Mouse (Mus musculus): ENCODE results near the gene Wnt1. TPM values are rescaled to one million over a fixed set of nuclear protein-coding genes. Genes with fewer than 3 reads are reported as not detected.

The Wnt1 gene
- total RNA-seq, 2 experiments from 2014 or later: not detected

DNA sequence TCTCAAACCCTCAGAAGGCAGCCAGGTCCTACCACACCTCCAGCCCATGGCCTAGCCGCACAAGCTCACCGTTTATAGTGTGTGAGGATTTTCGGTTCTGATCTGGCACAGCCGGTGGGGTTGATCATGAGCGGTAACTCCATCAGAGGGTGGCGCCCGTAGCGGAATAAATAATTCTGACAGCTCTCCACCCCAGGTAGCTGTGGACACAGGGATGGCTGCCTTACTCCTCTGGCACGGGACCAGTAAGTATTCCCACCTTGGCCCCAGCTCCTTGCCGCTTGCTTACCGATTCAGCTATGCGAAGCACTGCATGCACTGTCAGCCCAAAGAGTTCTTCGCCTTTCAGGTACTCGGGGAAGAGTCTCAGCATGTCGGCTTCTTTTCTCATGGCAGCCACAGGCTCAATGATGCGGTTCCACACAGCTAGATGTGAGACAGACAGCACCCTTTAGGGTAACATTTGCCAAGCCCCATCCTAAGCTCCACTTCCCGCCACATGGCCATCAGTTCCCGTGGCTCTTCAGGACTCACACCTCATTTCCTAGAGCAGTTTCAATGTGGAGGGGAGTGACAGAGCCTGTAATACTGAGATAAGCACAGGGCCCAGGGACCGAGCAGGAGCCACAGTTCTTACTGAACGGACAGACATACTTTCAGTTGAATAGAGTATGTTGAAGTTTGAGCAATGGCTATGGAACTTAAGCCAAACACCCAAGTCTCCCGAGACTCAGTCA lies 47.5 kb downstream of the Wnt1 start:
- no peak for DNase-seq

DNA sequence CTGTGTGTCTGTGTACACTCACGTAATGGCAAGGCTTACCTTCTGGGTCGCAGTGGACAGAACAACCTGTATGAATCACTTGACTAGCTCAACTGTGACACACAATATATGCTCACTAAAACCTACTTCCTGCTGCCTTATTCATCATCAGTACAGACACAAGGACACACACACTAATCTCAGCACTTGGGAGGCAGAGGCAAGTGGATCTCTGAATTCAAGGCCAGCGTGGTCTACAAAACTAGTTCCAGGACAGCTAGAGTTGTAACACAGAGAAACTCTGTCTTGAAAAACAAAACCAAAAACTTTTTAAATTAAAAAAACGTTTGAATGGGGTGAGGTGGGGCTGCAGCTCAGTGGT lies 48.1 kb downstream of the Wnt1 start:
- DNase-seq: no peak

DNA sequence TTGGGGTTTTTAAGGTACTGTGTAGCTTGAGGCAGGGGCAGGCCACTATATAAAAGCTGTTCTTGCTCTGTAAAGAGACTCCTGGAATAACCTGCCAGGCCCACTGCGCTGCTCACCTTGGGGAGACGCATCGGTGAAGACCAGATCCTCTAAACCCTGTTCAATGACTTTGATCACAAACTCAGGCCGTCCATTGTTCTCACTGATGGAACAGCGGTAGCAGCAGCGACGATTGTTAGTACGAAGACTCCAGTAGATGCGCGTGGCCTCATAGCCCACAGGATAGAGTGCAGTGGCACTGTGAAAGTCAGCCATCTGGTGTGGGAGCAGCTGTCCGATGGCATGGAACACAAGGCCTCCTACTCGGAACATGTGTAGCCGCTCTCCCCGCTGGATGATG lies 49.5 kb downstream of the Wnt1 start:
- no peak for DNase-seq

DNA sequence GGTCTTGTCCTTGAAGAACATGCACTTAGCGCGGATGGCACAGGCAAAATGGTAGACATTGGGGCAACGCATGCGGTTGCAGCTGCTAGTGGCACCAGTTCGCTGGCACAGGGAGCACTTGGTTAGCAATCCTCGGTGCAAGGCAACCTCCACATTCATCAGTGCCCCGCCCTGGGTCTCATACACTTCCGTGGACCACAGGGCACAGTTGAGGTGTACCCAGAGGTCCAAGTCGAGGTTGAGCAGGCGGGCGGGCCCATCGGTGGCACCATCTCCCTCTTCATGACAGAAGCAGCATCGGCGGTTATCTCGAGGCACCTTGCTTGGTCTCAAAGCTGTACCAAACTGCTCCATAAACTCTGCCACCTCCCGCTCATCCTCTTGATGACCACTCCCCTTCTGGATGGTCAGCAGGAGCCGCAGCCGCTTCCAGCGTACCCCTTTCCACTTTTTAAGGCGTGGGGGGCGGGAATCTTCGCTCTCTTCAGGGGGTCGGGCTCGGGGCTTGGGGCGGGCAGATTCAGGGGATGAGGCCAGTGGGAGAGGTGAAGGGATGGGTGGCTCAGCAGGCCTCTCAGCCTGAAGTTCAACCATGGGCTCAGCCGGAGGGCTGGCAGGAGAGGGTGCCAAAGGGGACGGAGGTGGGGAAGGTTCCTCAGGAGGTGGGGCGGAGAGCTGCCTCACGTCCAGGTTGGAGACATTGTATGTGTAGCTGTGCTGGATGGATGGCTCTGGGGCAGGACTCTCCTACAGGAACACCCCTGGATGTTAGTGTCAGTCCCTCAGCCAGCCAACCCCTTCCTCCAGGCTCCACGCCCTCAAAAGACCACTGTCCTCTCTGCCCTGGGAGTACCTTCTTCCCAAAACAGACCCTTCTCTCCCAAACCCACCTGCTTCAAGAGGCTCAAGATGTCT lies 50.3 kb downstream of the Wnt1 start:
- no peak for DNase-seq

Other genes with a start within 250 kb of the Wnt1 start
- 10 to 100 TPM; 17.3 to 21.1 TPM for gene Ccnt1, start 218.9 kb upstream of the Wnt1 start, total RNA-seq (2021)
- gene 4930415O20Rik, start 218.9 kb upstream of the Wnt1 start, total RNA-seq (2021): under 1 TPM in 1 of 2 experiments, not detected in 1; 0.74 TPM
- 10 to 100 TPM; 19.0 to 32.3 TPM for gene Adcy6, start 179.8 kb upstream of the Wnt1 start, total RNA-seq (2021)
- gene Cacnb3, start 159.0 kb upstream of the Wnt1 start, total RNA-seq (2021): 1 to 10 TPM; 3.4 to 4.1 TPM
- gene Ddx23, start 127.0 kb upstream of the Wnt1 start, total RNA-seq (2021): 10 to 100 TPM; 53.1 to 56.8 TPM
- 1 to 10 TPM in 1 of 2 experiments, under 1 TPM in 1; 0.40 to 1.0 TPM for gene Rnd1, start 112.4 kb upstream of the Wnt1 start, total RNA-seq (2021)
- not detected for gene Ccdc65, start 81.7 kb upstream of the Wnt1 start, total RNA-seq (2021)
- gene Fkbp11, start 61.7 kb upstream of the Wnt1 start, total RNA-seq (2021): 1 to 10 TPM; 2.7 to 3.5 TPM
- 10 to 100 TPM in 1 of 2 experiments, 1 to 10 TPM in 1; 8.3 to 10.4 TPM for gene Arf3, start 26.6 kb upstream of the Wnt1 start, total RNA-seq (2021)
- 1 to 10 TPM in 1 of 2 experiments, under 1 TPM in 1; 0.79 to 1.7 TPM for gene Wnt10b, start 11.7 kb upstream of the Wnt1 start, total RNA-seq (2021)
- gene Ddn, start 19.6 kb downstream of the Wnt1 start, total RNA-seq (2021): under 1 TPM; 0.38 to 0.74 TPM
- 10 to 100 TPM; 43.6 to 43.9 TPM for gene Prkag1, start 41.7 kb downstream of the Wnt1 start, total RNA-seq (2021)
- 10 to 100 TPM; 36.6 to 43.5 TPM for gene Kmt2d, start 81.3 kb downstream of the Wnt1 start, total RNA-seq (2021)
- 1 to 10 TPM; 2.5 to 2.9 TPM for gene Rhebl1, start 104.7 kb downstream of the Wnt1 start, total RNA-seq (2021)
- gene Dhh, start 108.7 kb downstream of the Wnt1 start, total RNA-seq (2021): 1 to 10 TPM; 1.2 to 2.3 TPM
- gene Lmbr1l, start 128.4 kb downstream of the Wnt1 start, total RNA-seq (2021): 1 to 10 TPM; 6.1 to 6.6 TPM
- gene Tuba1b, start 144.7 kb downstream of the Wnt1 start, total RNA-seq (2021): 10 to 100 TPM; 36.4 to 44.5 TPM
- not detected for gene Gm49450, start 163.7 kb downstream of the Wnt1 start, total RNA-seq (2021)
- gene Tuba1a, start 163.8 kb downstream of the Wnt1 start, total RNA-seq (2021): 10 to 100 TPM; 43.5 to 52.6 TPM
- 10 to 100 TPM in 1 of 2 experiments, 1 to 10 TPM in 1; 7.1 to 10.7 TPM for gene Tuba1c, start 240.0 kb downstream of the Wnt1 start, total RNA-seq (2021)

Measured in gastrocnemius, postnatal 25 days (tissue).